Mouse (Mus musculus) v-Abl transformed pro-B cells (cell line): ENCODE measurements around the gene Cnnm2.

Source experiments
- in situ Hi-C, 2 experiments: fragments of 400-800 bp; cut with MboI; formaldehyde crosslinking; loops; one replicate each; pipeline ENCODE4 v1.15.1; 2025; ENCODE audit not compliant: unreplicated experiment in 2 of 2

Cnnm2 gene

DNA sequence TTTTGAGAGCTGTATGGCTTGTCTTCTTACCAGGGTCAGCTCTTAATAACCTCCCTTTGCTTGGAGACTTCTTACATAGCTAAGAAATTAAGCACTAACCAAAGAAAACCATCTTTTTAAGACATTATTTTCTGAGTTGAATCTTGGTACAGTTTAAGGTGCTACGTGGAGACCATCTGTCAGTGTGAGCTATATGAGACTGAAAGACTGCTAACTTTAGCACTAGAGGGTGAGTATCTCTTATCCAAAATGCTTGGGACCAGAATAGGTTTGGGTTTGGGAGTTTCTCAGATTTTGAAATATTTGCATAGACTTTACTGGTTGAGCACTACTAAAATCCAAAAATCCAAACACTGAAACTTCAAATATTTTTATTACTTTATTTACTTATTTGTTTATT, 28.4 kb downstream of the Cnnm2 start:
- in situ Hi-C loops: no loop called here

DNA sequence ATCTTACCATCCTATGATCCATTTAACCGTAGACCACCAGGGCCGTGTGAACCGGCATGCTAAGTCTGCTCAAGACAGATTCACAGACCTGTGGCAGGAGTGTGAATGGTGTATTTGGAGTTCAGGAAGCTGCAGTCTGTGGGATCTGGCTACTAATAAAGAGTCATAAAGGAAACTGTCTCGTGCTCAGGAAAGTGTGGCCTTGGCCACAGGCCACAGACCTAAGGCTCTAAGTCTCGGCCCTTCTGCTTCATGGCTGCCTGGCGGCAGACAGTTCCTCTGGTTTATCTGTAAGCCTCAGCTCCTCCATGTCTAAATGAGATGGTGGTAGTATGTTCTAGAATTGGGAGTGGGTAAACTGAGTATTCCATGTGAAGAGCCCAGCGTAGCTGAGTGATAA, 30.0 kb downstream of the Cnnm2 start:
- in situ Hi-C loops: no loop called here

DNA sequence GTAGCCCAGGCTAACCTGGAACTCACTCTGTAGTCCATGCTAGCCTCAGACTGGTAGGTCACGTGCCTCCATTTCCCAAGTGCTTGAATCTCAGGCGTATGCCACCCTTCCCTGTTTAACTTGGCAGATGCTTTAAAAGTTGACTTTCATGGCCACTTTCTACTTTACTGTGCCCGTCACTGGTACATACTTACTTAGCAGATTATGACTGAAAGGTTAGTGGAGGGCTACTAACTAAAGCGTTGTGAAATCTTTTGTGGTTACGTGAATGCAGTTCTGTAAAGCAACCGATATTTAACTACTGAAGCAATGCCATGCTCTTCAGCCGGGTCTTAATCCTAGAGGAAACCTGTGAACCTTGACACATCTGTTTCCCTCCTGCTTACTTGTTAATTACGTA, 30.5 kb downstream of the Cnnm2 start:
- in situ Hi-C loops: no loop called here

GRCm38 (mm10) chr19:46792480-46792879, 31.1 kb downstream of the Cnnm2 start:
- in situ Hi-C loops: no loop called here

DNA sequence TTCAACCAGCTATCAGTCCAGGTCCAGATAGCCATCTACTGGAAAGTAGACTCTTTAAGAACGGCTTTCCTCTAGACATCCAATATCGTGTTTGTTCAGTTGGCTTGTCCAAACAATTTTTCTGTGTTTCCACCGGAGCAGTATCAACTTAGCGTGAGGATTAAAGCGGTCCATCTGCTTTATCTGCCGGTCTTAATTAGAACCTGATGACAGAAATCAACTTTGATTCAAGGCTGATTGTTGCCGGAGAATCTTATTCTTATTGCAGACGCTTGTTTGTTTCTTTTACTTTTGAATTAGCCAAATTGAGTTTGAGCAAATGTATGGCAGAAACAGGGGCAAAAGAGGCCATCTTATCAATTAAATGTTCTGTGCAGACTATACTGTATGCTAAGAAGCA, 32.8 kb downstream of the Cnnm2 start:
- in situ Hi-C loops: no loop called here

GRCm38 (mm10) chr19:46799903-46800583, 38.6 kb downstream of the Cnnm2 start:
- in situ Hi-C loops: no loop called here

DNA sequence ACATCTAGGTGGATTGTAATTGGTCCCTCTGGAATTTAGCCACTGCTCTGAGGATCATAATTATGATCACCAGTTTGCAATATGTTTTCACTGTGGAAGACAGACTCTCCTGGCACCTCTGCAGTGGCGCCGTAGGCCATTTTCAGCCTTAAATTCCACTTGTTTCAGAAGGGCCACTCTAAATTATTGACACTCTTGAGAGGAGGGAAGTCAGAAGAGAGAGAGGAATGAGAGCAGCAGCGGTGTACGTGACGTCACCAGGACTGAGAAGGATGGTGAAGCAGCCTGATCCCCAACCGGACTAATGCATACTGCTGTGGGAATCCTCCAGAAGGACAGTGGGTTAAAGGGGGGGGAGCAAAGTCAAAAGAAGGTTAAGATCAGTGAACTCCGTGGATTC, 40.1 kb downstream of the Cnnm2 start:
- in situ Hi-C loops: no loop called here

GRCm38 (mm10) chr19:46802306-46802705, 40.9 kb downstream of the Cnnm2 start:
- in situ Hi-C loops: no loop called here

- in situ Hi-C loops: no loop called here
Measured at GRCm38 (mm10) chr19:46803732-46804131, 42.3 kb downstream of the Cnnm2 start.

- in situ Hi-C loops: no loop called here
Measured at GRCm38 (mm10) chr19:46804751-46805150, 43.4 kb downstream of the Cnnm2 start.

DNA sequence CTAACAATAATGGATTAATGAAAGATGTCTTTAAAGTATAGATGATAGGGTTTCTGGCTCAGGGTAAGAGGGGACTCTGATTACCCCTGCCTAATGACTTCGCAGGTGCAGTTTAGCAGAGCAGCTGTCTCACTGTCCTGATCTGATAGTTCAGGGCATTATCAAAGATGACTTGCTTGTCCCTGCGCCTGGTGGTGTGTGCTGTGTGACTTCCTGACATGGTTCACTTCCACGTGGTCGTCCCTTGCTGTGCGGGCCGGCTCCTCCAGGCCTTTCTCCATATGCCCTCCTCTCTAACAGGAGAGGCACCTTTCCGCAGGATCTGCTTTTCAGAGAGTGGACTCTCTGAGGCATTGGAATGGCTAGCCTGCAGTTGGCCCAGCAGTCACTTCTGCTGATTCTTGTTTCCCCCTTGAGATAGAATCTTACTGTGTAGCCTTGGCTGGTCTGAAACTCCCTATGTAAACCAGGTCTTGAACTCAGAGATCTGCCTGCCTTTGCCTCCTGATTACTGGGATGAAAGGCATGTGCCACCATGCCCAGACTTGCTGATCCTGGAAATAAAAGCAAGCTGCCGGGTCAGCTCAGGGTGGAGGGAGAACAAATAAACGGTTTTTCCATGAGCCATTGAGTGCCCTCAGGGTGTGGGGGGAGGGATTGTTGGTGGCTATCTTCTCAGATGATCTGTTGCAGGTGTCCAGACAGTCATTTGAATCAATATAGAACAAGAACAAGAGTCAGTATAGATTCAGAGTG, 44.7 kb downstream of the Cnnm2 start:
- in situ Hi-C loops: no loop called here

GRCm38 (mm10) chr19:46808261-46808660, 46.9 kb downstream of the Cnnm2 start:
- in situ Hi-C loops: no loop called here

DNA sequence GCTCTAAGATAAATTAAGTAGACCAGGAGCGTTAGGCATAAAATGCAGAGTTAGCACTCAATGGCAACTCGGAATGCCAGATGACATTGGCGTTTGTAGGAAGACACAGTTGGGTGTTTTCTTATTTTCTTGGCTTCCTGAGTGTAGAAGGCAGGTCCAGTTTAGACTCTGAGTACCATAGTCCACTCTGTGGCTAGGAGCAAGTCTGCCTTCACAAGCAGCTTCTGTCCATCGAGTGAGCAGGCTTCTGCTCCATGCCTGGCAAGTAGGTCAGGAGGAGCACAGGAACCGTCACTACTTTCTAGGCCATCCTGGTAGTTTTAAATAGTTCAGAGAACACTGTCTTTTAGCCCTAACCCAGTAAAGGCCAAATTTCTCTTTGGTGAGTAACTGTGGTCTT, 47.6 kb downstream of the Cnnm2 start:
- in situ Hi-C loops: no loop called here

DNA sequence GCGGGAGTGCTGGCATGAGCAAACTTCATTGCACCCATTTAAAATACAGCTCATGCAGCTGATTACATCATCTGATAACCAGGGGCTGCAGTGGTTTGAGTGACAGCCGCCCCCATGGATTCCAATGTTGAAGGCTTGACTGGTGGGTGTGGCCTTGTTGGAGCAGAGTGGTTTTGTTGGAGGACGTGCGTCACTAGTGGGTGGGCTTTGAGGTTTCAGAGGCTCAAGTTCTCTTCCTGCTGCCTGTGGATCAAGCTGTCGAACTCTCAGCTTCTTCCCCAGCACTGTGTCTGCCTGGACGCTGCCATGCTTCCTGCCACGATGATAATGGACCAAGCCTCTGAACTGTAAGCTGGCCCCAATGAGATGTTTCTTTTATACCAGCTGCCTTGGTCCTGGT, 57.9 kb downstream of the Cnnm2 start:
- in situ Hi-C loops: no loop called here

DNA sequence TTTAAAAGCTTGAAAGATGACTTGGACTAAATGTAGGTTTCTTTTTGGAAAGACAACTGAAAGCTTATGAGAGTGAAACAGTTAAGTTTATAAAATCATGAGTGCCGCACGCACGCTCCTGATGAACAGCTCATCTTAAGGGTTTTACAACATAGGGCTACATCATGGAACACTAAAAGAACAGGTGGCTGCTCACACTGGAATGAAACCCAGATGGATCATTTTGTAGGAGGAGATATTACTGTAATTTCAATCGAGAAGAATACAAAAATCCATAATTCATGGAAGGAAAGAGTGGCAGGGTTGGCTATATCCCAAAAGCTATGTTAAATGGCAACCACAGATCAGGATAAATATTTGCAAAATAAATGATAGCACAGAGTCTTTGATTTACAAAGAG, 61.1 kb downstream of the Cnnm2 start:
- in situ Hi-C loops: no loop called here

- in situ Hi-C loops: no loop called here
Measured at GRCm38 (mm10) chr19:46823759-46824158, 62.4 kb downstream of the Cnnm2 start.

GRCm38 (mm10) chr19:46824867-46825266, 63.5 kb downstream of the Cnnm2 start:
- in situ Hi-C loops: loop anchor here (25.0 kb wide), 2 partner anchors 713 to 937 kb away; no protein-coding TSS in a partner anchor

GRCm38 (mm10) chr19:46827654-46828165, 66.3 kb downstream of the Cnnm2 start:
- in situ Hi-C loops: loop anchor here (25.0 kb wide), 2 partner anchors 715 to 935 kb away; no protein-coding TSS in a partner anchor

GRCm38 (mm10) chr19:46828961-46829360, 67.6 kb downstream of the Cnnm2 start:
- in situ Hi-C loops: loop anchor here (25.0 kb wide), 2 partner anchors 717 to 933 kb away; no protein-coding TSS in a partner anchor

DNA sequence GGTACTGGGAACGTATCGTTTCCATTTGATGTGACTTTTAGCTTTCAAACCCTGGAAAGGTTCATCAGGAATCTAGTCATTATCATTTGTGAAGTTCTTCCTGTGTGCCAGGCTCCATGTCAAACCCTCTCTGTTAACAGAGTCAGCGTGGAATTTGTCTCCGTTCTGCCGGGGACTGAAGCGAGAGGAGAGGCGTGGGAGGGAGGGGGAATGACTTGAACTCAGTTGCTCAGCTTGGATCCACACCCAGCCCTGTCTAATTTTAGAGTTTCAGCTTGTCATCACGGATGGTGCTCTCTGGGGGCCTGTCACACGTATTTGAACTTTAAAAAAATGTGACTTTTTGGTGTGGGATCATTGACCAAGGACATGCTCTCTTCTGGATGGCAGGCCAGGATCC, 70.0 kb downstream of the Cnnm2 start:
- in situ Hi-C loops: loop anchor here (25.0 kb wide), 2 partner anchors 719 to 931 kb away; no protein-coding TSS in a partner anchor

DNA sequence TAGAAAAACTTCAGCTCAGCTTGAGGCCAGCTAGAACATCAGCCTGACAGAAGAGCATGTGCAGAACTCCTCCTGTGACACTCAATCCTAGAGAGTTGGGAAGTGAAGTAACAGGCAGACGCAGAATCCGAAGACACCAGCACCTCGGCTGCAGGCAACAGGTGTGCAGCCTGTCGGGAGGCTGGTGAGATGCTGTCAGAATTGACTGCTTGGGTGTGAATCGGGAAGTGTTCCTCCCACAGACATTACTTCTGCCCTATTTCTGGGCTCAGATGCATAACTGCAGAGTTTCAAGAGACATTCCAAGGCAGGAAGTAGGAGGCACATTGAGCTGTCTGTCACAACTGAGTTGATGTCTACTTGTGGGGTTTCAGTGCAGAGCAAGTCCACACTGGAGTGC, 72.9 kb downstream of the Cnnm2 start:
- in situ Hi-C loops: loop anchor here (25.0 kb wide), 2 partner anchors 722 to 928 kb away; no protein-coding TSS in a partner anchor

- in situ Hi-C loops: loop anchor here (25.0 kb wide), 2 partner anchors 723 to 927 kb away; no protein-coding TSS in a partner anchor
Measured at GRCm38 (mm10) chr19:46835339-46835738, 73.9 kb downstream of the Cnnm2 start.
